Mouse (Mus musculus) layer of hippocampus, adult 8-10 months (tissue): ENCODE data around the gene Sh3bp4. TPM values are rescaled to one million over a fixed set of nuclear protein-coding genes. Genes with fewer than 3 reads are reported as not detected.

Source experiments
- DNase-seq, 2 experiments: peaks; one replicate each; pipeline ENCODE4 v3.0.0; 2022; ENCODE audit warnings: low spot score in 2 of 2
- total RNA-seq, 4 experiments: library from RNA; stranded (reverse); gene quantifications; 2 replicates each; pipeline ENCODE4 v1.2.4; 2022

The Sh3bp4 gene
- total RNA-seq: 10 to 100 TPM; 21.2 to 23.1 (median 22.6) TPM

DNA sequence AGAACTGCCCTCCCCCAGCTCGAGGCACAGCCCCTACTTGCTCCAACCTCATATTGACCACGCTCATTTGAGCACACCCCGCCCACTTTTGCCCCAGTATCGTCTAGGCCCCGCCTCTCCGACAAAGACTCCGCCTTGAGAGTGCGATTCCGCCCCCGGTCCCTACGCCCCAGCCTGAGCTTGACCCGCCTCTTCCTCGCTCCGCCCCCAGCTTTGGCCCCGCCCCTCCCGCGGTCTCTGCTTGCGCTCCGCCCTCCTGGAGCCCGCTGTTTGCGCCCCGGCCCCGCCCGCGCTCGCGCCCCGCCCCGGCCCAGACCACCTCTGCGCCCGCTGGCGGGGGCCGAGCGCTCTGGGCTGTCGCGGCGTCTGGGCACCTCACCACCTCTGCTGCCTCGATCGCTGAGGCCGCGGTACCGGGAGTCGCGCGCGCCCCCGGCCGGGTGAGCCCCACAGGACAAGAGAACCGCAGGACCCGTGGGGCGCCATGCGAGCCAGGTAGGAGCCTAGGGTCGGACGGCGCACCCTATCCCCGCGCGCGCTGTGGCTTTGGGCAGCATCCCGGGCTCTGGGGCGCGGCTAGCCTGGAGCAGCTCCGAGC, at the start of gene Sh3bp4:
Gene Sh3bp4 (plus strand): TSS at position 313 of the 598 bp plus-strand sequence.
- peak; percentile 95 for DNase-seq

DNA sequence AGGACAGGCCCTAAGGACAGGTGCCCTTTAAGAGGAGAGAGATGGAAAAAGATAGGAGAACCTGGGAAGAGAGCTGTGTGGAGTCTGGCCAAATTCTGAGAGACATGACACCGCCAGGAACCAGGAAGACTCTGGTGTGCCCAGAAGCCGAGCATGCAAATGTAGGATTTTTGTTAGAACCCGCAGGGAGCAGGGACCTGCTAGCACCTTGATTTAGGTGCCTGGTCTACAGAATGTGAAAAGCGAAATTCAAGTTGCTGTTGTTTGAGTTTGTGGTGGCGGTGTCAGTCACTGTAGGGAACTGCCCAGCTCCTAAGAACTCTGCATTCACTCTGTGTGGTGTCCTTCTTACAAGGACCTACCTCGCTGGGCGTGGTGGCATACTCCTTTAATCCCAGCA, 47.2 kb upstream of the Sh3bp4 start:
- no peak for DNase-seq

DNA sequence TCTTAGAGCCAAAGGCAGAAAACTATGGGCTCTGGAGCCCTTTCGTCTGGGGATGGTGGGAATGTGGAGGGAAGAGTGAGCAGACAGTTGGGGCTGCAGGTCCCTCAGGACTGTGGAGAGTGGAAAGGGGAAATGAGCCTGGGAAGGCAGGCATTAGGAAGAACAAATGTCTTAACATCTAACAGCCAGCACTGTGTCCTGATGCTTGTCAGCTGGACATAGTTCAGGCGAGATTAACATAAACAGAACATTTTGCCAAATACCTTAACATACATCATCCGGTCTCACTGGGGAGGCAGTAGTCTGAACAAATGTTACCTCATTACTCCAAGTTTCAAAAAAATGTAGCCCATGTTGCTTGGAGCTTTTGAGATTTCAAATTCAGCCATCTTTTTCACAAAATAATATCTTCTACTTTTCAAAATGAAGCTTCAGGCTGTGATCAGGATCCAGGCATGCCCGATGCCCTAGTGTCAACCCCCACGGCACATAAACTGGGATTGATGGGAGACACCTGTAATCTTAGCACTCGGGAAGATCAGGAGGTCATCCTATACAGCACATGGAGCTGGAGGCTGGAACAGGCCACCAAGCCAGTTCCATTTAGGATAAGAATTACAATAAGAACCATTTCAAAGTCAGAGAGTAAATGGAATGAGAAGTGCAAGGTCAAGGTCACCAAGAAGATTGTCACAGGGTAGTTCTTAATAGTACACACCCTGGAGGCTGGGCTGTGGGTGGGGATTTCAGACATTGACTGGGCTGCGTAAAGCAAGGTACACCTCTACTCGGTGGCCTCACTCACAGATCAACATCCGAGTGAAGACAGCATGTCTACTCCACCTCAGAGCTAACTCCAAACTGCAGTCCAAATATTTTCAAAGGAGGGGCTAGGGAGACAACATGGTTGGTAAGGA, 45.3 kb upstream of the Sh3bp4 start:
- no peak for DNase-seq

DNA sequence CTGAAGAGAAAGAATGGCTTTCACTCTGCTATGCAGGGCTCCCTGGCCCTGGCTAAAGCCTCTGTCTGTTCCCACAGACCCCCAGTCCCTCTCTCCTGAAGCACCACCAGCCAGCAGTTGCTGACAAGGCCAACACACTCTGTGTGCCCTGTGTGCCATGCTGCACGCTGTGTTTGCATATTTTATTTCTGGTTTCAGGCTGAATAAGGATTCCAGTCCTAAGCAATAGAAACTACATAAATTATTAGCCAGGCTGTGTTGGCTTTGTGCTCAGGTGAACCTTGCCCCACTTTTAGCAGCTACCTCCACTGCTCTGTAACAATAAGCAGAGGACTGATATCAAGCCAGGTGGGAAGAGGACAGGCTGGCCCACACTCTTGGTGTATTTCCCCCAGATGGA, 44.2 kb upstream of the Sh3bp4 start:
- no peak for DNase-seq

DNA sequence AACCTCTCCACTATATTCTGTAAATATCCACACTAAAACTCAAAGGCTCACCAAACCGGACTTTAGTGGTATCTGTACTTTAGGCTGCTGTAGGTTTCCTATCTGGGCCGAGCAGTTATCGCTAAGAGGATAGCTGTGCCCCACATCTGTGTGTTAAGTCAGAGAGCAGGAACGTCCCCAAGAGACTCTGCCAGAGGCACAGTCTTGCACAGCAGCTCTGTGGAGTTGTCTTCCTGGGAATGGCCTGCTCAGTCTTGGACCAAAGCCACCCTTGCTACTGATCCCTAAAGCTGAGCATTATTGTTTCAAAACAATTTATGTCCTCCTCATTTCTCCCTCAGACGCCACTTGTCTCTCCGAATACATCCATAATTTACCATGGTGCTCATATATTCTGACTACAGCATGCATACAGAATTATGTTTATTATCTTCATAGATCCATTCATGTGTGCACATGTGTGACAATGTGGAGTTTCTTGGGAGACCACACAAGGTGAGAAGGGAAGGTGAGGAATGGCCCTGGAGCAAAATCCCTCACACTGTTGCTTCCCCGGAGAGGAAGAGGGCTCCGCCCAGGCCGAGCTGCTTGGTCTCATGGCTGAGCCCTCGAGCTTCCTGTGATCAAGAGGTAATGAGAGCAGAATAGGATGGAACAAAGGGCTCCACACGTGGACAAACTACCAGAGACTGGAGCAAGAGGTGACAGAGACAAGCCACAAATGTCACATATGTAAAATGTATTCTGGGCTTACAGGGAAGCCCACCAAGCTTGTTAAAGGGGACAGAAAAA, 40.9 kb upstream of the Sh3bp4 start:
- no peak for DNase-seq

DNA sequence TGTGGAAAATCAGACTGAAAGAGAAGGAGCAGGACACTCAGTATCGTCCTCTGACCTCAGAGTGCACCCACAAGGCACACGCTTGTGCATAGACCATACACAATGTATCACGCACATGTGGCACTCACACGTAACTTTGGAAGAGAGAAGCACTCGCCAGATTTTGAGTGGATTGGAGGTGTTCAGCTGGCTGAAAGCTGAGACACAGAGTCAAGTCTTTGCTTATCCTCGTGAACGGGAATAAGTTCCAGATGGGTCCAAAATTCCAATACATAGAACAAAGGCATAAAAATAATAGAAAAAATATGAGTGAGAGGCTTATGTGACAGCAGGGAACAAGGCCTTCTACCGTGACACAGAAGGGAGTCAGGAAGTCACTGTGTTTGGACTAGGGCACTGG, 36.6 kb upstream of the Sh3bp4 start:
- no peak for DNase-seq

DNA sequence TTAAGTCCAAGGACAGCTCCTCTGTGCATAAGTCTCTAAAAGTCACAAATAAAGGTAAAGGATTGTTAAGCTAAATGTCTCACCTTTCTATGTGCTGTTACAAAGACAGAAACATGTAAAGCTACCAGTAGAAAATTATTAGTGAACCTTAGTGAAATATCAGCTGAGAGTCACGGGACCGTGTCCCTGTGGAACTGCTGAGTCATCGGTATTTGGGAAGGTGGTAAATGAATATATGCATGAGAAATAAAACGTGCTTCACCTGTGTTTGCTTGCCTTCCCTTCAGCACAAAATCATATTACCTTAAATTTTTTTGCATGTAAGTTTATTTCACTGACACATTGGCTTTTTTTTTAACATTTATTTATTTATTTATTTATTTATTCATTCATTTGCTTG, 36.2 kb upstream of the Sh3bp4 start:
- DNase-seq: no peak

DNA sequence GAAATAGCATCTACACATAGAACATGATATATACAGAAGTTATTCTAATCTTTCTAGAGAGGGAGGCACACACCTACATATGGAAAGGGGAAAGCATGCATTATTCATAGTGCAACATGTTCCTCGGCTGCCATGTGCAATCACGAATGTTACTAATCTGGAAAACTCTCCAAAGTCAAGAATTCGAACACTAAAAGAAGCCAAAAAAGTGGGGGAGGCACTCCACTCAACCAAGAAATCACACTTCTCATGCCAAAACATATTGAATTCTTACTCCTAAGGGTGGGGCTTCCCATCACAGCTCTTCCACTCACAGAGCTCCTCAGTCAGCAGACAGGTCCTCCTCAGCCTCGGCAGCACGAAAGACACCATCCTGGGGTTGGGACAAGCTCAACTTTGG, 35.1 kb upstream of the Sh3bp4 start:
- DNase-seq: peak; percentile 7 to 27

DNA sequence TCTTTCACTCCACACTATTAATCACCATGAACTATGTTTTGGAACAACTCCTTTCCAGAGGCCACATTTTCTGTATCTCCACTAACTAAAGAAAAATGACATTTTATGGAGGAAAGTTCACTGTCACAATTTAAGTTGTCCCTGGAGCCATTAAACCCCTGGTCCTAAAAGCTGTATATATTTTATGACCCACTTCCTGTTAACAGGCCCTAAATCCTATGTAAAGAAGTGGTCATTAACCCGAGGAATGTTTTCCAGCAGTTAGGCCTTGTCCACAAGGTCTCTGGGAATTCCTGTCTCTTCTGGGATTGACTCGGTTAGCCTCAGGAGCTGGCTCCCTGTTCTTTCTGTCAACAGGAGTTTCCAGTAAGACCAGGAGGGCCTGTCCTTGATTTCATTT, 30.4 kb upstream of the Sh3bp4 start:
- DNase-seq: no peak

DNA sequence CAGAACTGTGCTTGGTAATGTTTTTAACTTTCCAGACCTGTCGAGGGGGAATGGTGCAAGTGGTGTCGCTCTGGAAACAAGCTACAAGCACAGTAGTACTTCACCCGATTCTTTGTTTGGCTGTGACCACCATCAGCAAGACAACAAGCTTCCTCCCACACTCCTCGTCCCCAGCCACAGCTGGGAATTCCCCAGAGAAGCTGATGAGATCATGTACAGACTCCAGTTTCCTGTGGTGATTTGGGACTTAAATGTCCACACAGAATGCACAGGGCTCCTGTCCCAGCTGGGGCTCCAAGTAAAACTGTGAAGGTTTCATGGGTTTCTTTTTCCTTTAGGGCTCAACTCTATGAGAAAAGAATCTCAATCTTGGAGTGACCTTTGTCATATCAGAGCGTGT, 28.9 kb upstream of the Sh3bp4 start:
- DNase-seq: no peak

DNA sequence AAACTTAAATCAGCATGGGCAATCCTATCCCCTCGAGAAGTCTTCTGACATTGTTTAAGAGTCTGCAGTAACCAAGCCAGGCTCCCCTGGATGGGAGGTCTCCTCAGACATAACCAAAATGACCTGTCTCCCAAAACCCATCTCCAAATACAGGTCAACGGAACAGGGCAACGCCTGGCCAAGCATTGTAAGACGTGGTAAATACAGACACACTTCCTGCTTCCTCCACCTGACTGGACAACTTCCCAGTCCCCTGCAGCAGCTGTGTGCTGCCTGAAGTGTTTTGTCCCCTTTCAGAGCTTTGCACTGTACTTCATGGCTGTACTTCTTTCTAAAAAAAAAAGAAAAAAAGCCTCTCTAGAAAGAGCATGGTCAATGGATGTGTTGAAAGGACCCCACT, 28.1 kb upstream of the Sh3bp4 start:
- no peak for DNase-seq

DNA sequence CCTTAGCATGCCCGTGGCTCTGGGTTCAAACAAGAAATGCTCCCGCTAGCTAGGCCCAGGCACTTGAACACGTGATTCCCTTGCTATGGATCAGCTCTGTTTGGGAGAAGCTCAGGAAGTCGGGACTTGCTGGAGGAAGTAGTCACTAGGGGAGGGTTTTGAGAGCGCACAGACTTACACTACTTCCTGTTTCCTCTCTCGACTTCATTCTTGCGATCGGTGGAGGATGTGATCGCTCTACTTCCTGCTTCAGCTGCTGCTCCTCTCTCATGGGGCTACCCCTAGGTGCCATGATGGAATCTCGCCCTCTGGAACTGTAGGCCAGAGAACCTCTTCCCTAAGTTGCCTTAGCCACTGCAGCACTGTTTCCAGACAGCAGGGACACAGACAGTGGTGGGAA, 27.3 kb upstream of the Sh3bp4 start:
- no peak for DNase-seq

DNA sequence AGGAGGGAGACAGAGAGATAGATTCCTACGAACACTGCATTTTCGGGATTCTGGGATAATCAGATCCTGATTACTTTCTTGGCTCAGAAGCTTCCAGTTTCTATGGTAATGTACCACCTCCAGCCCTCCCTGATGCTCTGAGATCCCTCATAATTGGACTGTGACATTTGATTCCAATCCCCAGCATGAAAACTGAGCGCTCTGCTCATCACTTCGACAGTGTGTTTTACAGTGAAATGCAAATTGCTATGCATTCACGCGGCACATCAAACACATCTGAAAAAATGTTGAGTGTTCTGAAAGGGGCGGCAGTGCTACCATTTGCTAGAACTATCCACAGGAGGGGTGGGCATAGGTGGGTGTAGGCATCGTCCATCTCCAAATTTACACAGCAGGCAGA, 24.8 kb upstream of the Sh3bp4 start:
- DNase-seq: no peak

DNA sequence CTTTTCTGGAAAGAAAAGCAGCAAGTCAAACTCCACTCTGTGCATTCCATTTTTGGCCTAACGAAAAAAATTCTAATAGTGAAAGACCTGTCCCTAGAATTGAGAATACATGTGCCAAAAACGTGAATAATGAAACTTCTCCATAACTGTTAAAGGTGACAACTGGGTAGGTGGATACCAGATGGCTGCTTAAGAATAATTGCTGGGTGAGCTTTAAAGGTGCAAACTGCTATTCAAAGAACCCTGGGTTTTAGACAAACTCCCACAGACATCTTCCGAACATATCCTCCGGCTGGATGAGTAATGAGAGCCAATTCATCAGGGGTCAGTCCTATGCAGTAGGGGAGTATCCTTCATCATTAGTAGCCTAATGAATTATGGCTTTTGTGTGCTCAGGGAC, 20.7 kb upstream of the Sh3bp4 start:
- no peak for DNase-seq

DNA sequence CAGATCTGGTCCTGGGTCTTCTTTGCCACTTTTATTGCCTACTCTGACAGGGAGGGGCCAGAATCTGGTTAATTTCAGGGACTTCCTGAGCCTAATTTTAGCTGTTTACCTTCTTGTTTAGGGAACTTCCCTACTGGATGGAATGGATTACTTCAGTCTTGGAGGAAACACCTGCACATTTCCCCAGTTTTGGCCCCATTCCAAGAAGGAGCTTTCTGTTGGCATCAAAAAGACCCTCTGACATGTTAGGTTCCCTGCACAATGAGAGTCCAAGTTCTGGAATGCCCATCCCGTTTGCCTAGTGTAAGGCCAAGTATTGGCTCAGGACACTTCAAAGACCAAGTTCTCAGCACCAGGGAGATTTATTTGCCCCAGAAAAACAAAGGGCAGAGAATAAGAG, 14.0 kb upstream of the Sh3bp4 start:
- no peak for DNase-seq

DNA sequence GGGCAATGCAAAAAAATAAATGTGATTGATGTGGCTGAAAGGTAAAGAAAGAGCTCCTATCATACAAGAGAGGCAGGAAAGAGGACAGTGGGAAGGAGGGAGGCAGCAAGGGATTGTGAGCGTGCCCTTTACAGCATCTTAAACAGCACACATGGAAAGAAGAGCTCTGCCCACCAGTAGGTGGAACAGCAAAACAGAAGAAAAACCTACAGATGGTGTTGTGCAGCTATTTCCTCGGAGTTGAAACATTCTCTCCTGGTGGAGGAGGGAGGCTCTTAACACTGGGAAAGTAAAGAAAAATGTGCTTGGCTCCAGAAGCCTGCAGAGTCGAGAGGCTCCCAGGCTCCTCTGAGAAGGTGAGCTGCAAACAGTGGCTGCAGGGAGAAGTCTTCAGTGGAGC, 12.8 kb upstream of the Sh3bp4 start:
- peak; percentile 35 to 41 for DNase-seq

DNA sequence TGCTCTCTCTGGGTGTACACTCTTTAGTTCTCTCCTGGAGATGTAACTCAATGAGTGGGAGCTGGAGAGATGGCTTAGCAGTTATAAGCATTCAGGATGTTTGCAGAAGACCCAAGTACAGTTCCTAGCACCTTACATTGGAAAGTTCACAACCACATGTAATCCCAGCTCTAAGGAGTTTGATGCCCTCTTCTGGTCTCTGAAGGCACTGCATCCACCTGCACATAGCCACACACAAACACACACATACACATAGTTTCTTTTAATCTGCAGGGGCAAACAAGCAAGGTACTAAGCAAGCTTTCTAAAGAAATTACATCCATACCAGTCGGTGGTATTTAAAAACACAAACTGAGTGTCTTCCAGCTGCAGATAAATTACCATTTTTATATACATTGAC, 12.2 kb upstream of the Sh3bp4 start:
- no peak for DNase-seq

DNA sequence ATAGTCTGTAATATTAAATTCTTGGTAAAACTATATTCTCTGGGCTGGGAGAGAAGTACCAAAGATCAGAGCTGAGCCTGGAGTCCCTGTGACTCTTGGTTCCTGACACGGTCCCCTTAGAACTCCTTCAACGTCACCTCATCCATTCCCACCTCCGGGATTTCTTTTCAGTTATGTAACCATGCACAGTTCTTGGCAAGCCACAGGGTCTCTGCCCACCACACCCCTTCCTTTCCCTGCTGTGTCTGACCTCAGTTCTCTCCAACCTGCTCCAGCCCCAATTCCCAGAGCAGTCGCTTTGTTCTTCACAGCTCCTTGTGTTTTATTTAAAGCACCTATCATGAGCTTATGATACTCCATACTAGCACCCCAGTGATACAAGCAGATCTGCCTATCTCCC, 7.2 kb upstream of the Sh3bp4 start:
- DNase-seq: no peak

DNA sequence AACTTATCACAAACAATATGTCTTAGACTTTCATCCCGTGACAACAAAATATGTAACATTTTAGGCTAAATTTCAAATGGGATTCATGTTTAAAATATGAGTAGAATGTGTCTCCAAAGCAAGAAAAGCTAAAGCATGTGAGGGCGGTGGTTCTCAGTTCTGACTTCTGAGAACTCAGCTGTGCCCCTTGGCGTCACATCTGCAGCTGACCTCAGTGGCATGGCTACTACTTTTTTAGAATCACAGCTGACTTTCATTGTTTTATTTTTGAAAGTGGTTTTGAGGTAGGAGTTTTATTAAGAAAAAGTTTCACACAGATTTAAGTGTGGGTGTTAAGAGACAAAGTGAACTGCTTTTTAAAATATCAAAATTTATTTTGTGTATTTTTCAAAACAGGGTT, 6.4 kb upstream of the Sh3bp4 start:
- DNase-seq: no peak

DNA sequence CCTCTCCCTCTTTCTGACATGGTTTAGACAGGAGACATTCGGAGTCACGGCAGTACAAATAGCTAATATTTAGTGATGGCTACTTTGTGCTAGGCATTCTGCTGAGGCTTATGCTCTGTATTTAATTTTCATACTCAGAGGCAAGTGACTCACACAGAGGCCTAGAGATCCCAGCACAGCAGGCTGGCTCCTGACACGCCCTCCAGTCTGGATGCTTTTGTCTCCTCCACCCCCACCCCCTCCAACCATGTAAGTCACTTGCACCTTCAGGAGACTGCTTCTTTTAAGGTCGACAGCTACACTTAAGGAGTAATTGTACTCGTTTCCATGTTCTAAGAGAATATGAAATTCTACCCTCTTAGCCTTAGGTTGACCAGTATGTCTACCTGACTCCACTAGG, 1.4 kb upstream of the Sh3bp4 start:
- DNase-seq: no peak

DNA sequence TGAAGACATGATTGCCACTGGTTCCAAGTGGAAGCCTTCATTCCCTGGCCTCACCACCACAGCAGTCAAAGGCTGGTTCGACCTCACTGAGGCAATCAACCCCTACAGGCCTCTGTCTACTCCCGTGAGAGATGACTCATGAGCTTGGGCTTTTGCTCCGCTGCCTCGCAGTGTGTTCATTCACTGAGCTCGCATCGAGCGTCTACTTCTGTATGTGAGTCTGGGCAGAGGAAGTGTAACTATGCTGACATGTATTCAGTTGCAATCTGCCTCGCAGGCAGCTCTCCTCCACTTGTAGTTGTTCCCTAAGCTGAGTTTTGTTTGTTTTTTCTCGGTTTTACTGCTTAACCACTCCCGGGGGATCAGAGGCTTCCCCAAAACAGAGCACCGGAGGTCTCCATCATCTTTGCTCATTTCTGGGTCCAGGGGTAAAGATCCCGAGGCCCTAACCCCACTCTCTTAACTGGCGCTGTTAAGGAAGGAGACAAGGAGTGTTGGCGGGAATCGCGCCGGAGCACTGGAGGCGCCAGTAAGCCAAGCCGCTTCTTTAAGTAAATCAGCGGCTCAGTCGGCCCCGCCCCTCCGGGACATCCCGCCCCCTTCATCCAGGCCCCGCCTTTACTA, 624 bp upstream of the Sh3bp4 start:
- no peak for DNase-seq

DNA sequence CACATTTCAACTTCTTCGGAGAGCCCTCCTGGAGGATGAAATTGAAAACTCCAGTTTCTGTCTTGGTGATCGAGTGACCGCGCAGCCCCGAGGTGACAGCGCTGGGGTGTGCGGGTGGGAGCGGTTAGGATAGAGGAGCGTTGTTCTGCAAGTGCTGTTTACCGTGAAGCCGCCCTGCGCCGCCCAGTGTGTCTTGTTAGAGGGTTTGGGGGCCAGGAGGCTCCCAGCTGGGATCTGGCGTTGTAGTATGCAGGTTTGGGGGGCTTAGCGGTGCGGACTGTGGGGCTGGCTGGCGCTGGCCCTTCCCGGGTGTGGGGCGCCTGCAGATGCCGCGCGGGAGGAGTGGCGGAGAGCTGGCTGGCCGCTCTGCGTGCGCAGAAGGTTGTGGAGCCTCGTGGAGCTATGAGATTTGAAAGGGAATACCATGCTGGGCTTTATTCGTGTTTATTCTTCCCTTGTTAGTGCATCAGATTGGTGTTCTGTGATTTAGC, 701 bp downstream of the Sh3bp4 start:
- DNase-seq: peak in 1 of 2 experiments; percentile 49
